Comparison of ENCODE assay signal across 8 mouse cellular contexts in the genomic region with DNA sequence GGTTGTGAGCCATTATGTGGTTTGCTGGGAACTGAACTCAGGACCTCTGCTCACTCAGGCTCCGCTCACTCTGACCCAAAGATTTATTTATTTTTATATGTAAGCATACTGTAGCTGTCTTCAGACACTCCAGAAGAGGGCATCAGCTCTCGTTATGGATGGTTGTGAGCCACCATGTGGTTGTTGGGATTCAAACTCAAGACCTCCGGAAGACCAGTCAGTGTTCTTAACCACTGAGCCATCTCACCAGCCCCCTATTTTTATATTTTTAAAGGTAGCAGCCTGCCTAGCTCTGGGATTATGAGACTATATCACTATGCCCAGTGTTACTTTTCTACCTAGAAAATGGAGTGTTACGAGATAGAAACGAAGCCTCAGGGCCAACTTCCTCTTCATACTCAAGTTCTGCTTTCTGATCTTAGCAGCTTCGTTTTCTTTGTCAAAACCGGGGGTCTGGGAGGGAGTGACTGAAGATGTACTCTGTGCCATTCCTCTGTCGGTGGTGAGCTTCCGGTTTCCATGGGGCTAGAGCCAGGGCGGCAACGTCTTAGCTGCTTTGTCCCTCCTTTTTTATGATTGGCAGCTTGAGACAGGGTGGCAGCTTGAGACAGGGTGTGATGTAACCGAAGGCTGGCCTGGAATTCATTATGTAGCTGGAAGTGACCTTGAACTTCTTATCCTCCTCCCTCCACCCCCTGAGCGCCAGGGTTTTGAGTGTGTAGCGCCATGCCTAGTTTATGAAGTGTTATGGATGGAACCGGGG. TPM values are rescaled to one million over a fixed set of nuclear protein-coding genes. Genes with fewer than 3 reads are reported as not detected.
A peak's percentile ranks its signal among the peaks of the same experiment; 100 is the strongest.
DNase-seq lines count a peak whose midpoint lies in the region.

No protein-coding gene starts in this region.

- peaks cover 22% of the 10 kb centered on the region for H3K4me1 ChIP-seq in embryonic facial prominence, embryonic 10.5 days

- no peaks in the 10 kb centered on the region for H3K9me3 ChIP-seq in embryonic facial prominence, embryonic 10.5 days

- H3K4me3 ChIP-seq in embryonic facial prominence, embryonic 10.5 days: no peak overlapping the region

- no peaks in the 10 kb centered on the region for H3K36me3 ChIP-seq in embryonic facial prominence, embryonic 10.5 days (replicated peaks)

- H3K27ac ChIP-seq in embryonic facial prominence, embryonic 10.5 days (replicated peaks): peak overlapping the region; percentile 45

- WGBS in embryonic facial prominence, embryonic 10.5 days: 80% methylated on average over 15 of the region's 15 CpGs

- DNase-seq in ovary, adult 18-20 months (ENCODE audit: low spot score): peak; percentile 51
- no peak for DNase-seq in ovary, postnatal 10 days (ENCODE audit: low spot score)
- peak; percentile 60 for DNase-seq in embryonic facial prominence, embryonic 10.5 days (ENCODE audit: low spot score)
- peak; percentile 83 for DNase-seq in lung, postnatal 36 days
- peak; percentile 35 for DNase-seq in thymus, postnatal 4 days
- no peak for DNase-seq in frontal cortex, postnatal 10 days (ENCODE audit: low spot score in 2 of 2)
- no peak for DNase-seq in right cerebral cortex, postnatal 14 days
- no peak for DNase-seq in kidney, adult 18-20 months

- no peaks in the 10 kb centered on the region for H3K27me3 ChIP-seq in embryonic facial prominence, embryonic 10.5 days (replicated peaks; ENCODE audit: low read depth, poor library complexity, severe bottlenecking)

RNA-seq across cellular contexts. Expression of a gene that starts 23.5 kb away (rescaled TPM):
- polyA plus RNA-seq in embryonic facial prominence, embryonic 10.5 days (2016; fragmentation: Nextera tagmentation; extraction: Ambion mirVana): 388 and 409 TPM in 2 replicates

RNA-seq across cellular contexts. Expression of a gene that starts 38.3 kb away (rescaled TPM):
- 431 and 444 TPM in 2 replicates for polyA plus RNA-seq in embryonic facial prominence, embryonic 10.5 days (2016; fragmentation: Nextera tagmentation; extraction: Ambion mirVana)

Comparison
In these comparisons a context has a peak if more than half of its experiments do, and no peak if none do; other contexts are left out.
1. DNase-seq: peak in ovary, adult 18-20 months (single experiment), embryonic facial prominence, embryonic 10.5 days (single experiment), lung, postnatal 36 days (single experiment) and thymus, postnatal 4 days (single experiment); none in ovary, postnatal 10 days (single experiment), frontal cortex, postnatal 10 days (0 of 2), right cerebral cortex, postnatal 14 days (single experiment) and kidney, adult 18-20 months (single experiment).